Comparison of ENCODE assay signal across 9 mouse cellular contexts in genomic region chr11:22004331-22004841, GRCm38 (mm10). TPM values are rescaled to one million over a fixed set of nuclear protein-coding genes. Genes with fewer than 3 reads are reported as not detected.
A peak's percentile ranks its signal among the peaks of the same experiment; 100 is the strongest.
DNase-seq lines count a peak whose midpoint lies in the region; ATAC-seq and TF ChIP-seq lines count a peak whose summit lies in the region.
"Had no signal": no experiment of that assay in that cellular context is flagged by ENCODE, and none has a peak within 500 bp of the region (broad histone marks: within the 10 kb centered on the region; RNA-seq: fewer than 3 reads in every experiment).

No protein-coding gene starts in this region.

- H3K27me3 ChIP-seq in neural tube, embryonic 15.5 days (replicated peaks) = peaks cover 89% of the 10 kb centered on the region
- peaks cover 65% of the 10 kb centered on the region for H3K27me3 ChIP-seq in heart, embryonic 15.5 days
- peaks cover 53% of the 10 kb centered on the region for H3K27me3 ChIP-seq in midbrain, embryonic 13.5 days
- peaks cover 42% of the 10 kb centered on the region for H3K27me3 ChIP-seq in thymus, adult 2 months (ENCODE audit: control insufficient read depth, insufficient read depth, low read length)

- no peak for ATAC-seq in neural tube, embryonic 15.5 days (ENCODE audit: low FRiP score)
- no peak for ATAC-seq in heart, embryonic 15.5 days (replicated peaks; ENCODE audit: insufficient number of reproducible peaks, insufficient read depth, low FRiP score, low read depth)
- peak; percentile 47 for ATAC-seq in midbrain, embryonic 13.5 days

- 4% methylated on average over 17 of the region's 18 CpGs for WGBS in neural tube, embryonic 15.5 days
- 13% methylated on average over 18 of the region's 18 CpGs for WGBS in heart, embryonic 15.5 days
- under 1% methylated on average over 18 of the region's 18 CpGs for WGBS in midbrain, embryonic 13.5 days
- 10% methylated on average over 18 of the region's 18 CpGs for WGBS in thymus, adult 2 months

- intact Hi-C loops in gastrocnemius, postnatal 14 days (cut with DNase I; ENCODE audit: low total_unique reads) = no loop called here

- no peak overlapping the region for H3K27ac ChIP-seq in neural tube, embryonic 15.5 days (replicated peaks)
- no peak overlapping the region for H3K27ac ChIP-seq in heart, embryonic 15.5 days
- peak overlapping the region; percentile 94 for H3K27ac ChIP-seq in midbrain, embryonic 13.5 days
- no peak overlapping the region for H3K27ac ChIP-seq in thymus, adult 2 months (ENCODE audit: control insufficient read depth, insufficient read depth, low read length)

- TF ChIP-seq POLR2A in thymus, adult 2 months (IDR thresholded peaks at IDR 0.05; ENCODE audit: control insufficient read depth, extremely low read depth, insufficient read depth, low read length, poor library complexity) = no peak

- 0 out of 2 replicates have a peak, but pooled peaks cover 2% of the 10 kb centered on the region for H3K36me3 ChIP-seq in neural tube, embryonic 15.5 days
- no peaks in the 10 kb centered on the region for H3K36me3 ChIP-seq in heart, embryonic 15.5 days
- no peaks in the 10 kb centered on the region for H3K36me3 ChIP-seq in midbrain, embryonic 13.5 days
- H3K36me3 ChIP-seq in thymus, adult 2 months (ENCODE audit: control insufficient read depth, insufficient read depth, low read length) = no peaks in the 10 kb centered on the region

- H3K9ac ChIP-seq in neural tube, embryonic 15.5 days (replicated peaks) = no peak overlapping the region
- no peak overlapping the region for H3K9ac ChIP-seq in heart, embryonic 15.5 days
- peak overlapping the region; percentile 64 for H3K9ac ChIP-seq in midbrain, embryonic 13.5 days (replicated peaks)

- H3K4me2 ChIP-seq in neural tube, embryonic 15.5 days = no peak overlapping the region
- peak overlapping the region; percentile 25; the same call in 1 of the 2 replicates for H3K4me2 ChIP-seq in heart, embryonic 15.5 days
- H3K4me2 ChIP-seq in midbrain, embryonic 13.5 days (replicated peaks) = peak overlapping the region; percentile 76

- H3K4me3 ChIP-seq in neural tube, embryonic 15.5 days (replicated peaks) = no peak overlapping the region
- peak overlapping the region; percentile 3; the same call in 1 of the 2 replicates for H3K4me3 ChIP-seq in heart, embryonic 15.5 days
- peak overlapping the region; percentile 67 for H3K4me3 ChIP-seq in midbrain, embryonic 13.5 days (replicated peaks)
- no peak overlapping the region for H3K4me3 ChIP-seq in thymus, adult 2 months (ENCODE audit: control insufficient read depth, insufficient read depth, low read length)

- DNase-seq in gastrocnemius, postnatal 14 days = peak; percentile 12
- no peak for DNase-seq in gastrocnemius, postnatal 25 days
- DNase-seq in neural tube, embryonic 10.5 days (ENCODE audit: extremely low spot score, low spot score) = peak; percentile 74
- DNase-seq in thymus, adult 2 months = no peak
- DNase-seq in frontal cortex, adult 2 months (ENCODE audit: extremely low spot score in 1 of 2, low spot score in 1 of 2) = no peak

- H3K4me1 ChIP-seq in neural tube, embryonic 15.5 days = peaks cover 15% of the 10 kb centered on the region
- peaks cover 40% of the 10 kb centered on the region for H3K4me1 ChIP-seq in heart, embryonic 15.5 days (replicated peaks)
- H3K4me1 ChIP-seq in midbrain, embryonic 13.5 days (replicated peaks) = peaks cover 83% of the 10 kb centered on the region
- H3K4me1 ChIP-seq in thymus, adult 2 months (replicated peaks; ENCODE audit: control insufficient read depth, insufficient read depth, low read length) = no peaks in the 10 kb centered on the region

- no peaks in the 10 kb centered on the region for H3K9me3 ChIP-seq in neural tube, embryonic 15.5 days (replicated peaks)
- no peaks in the 10 kb centered on the region for H3K9me3 ChIP-seq in heart, embryonic 15.5 days (replicated peaks)
- H3K9me3 ChIP-seq in midbrain, embryonic 13.5 days = no peaks in the 10 kb centered on the region

- TF ChIP-seq CTCF in thymus, adult 2 months (IDR thresholded peaks at IDR 0.05; ENCODE audit: borderline replicate concordance, control insufficient read depth, extremely low read depth, insufficient read depth, low read length, poor library complexity) = no peak

RNA-seq across cellular contexts. Expression of gene Otx1, which starts 1.7 kb away (rescaled TPM):
- total RNA-seq in gastrocnemius, postnatal 14 days (2021) = not detected
- total RNA-seq in gastrocnemius, postnatal 25 days (2021) = not detected
- not detected in 2 replicates for polyA plus RNA-seq in neural tube, embryonic 15.5 days (2015; fragmentation: Nextera tagmentation; extraction: Ambion mirVana)
- polyA plus RNA-seq in heart, embryonic 15.5 days (2015; fragmentation: Nextera tagmentation; extraction: Ambion mirVana) = 0.15 and 0.46 TPM in 2 replicates
- polyA plus RNA-seq in midbrain, embryonic 13.5 days (2015; fragmentation: Nextera tagmentation; extraction: Ambion mirVana) = 23.2 and 23.5 TPM in 2 replicates
- polyA plus RNA-seq in thymus, adult 2 months (2012; rRNA removed) = 0.03 and 0.09 TPM in 2 replicates
- 3.5 and 3.7 TPM in 2 replicates for polyA plus RNA-seq in frontal cortex, adult 2 months (2012; rRNA removed)
- total RNA-seq: MEL had no signal

Comparison
In these comparisons a context has a peak if more than half of its experiments do, and no peak if none do; other contexts are left out.
1. DNase-seq: peak in gastrocnemius, postnatal 14 days (single experiment) and neural tube, embryonic 10.5 days (single experiment); none in gastrocnemius, postnatal 25 days (single experiment), thymus, adult 2 months (single experiment) and frontal cortex, adult 2 months (0 of 2).
2. H3K4me3 ChIP-seq: peak in heart, embryonic 15.5 days (single experiment) and midbrain, embryonic 13.5 days (single experiment); none in neural tube, embryonic 15.5 days (single experiment) and thymus, adult 2 months (single experiment).